Mouse (Mus musculus) heart, adult 2 months (tissue): ENCODE measurements around the gene Ccdc151.

Experiments
- CTCF ChIP-seq: fragments of 200-600 bp; IDR thresholded peaks from 2 replicates; pipeline ENCODE4 v1.8.1; 2022; ENCODE audit warnings: antibody characterized with exemption, mild to moderate bottlenecking, moderate library complexity
- EP300 ChIP-seq: fragments of 200-500 bp; IDR thresholded peaks from 2 replicates; pipeline ENCODE4 v1.6.1; 2011; ENCODE audit warnings: low read depth, low read length, control low read depth; ENCODE audit not compliant: insufficient read depth
- POLR2A ChIP-seq: fragments of 200-500 bp; IDR thresholded peaks from 2 replicates; pipeline ENCODE4 v1.6.1; 2011; ENCODE audit warnings: mild to moderate bottlenecking, low read depth, low read length, control low read depth; ENCODE audit not compliant: insufficient read depth

DNA sequence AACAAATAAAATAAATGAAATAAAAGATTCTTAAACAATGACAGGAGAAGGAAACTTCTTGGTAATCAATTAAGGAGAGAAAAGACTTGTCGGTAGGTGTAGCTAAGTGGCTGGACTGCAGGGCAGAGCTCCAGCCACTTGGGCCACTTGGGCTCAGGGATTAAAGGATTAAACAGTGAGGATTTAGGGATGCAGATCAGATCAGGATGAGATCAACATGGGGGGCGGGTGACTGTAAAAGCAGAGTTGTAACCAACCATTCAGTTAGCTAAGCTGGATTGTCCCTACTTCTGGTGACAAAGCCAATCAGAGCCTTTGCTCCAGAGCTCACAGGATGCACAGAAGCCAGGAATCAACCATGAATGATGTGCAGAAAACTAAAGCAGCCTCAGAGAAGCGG is 18.5 kb downstream of the Ccdc151 start:
- TF ChIP-seq POLR2A (no peak), CTCF (no peak), EP300 (no peak)
